Mouse (Mus musculus) cerebellum, postnatal 14 days (tissue): ENCODE measurements around the gene Card11.

Experiments
- DNase-seq, 2 experiments: peaks; one replicate each; pipeline ENCODE4 v3.0.0; 2021; ENCODE audit warnings: mixed read lengths in 2 of 2

The Card11 gene

GRCm38 (mm10) chr5:140830314-140831063, 169.9 kb downstream of the Card11 start, which contains the start of gene Gna12:
Gna12 (minus strand) TSS chr5:140830431.
- DNase-seq = peak; percentile 98

- peak; percentile 67 to 73 for DNase-seq
These were observed 170.5 kb downstream of the Card11 start for GRCm38 (mm10) chr5:140829911-140830294.

- peak in 1 of 2 experiments; percentile 29 for DNase-seq
These were observed 171.1 kb downstream of the Card11 start for GRCm38 (mm10) chr5:140829081-140829910.

GRCm38 (mm10) chr5:140828363-140828762, 172.0 kb downstream of the Card11 start:
- DNase-seq = no peak

GRCm38 (mm10) chr5:140827896-140828295, 172.5 kb downstream of the Card11 start:
- no peak for DNase-seq

GRCm38 (mm10) chr5:140827413-140827812, 173.0 kb downstream of the Card11 start:
- no peak for DNase-seq

GRCm38 (mm10) chr5:140826796-140827195, 173.6 kb downstream of the Card11 start:
- DNase-seq = no peak

- DNase-seq = no peak
These were observed 174.3 kb downstream of the Card11 start for GRCm38 (mm10) chr5:140826118-140826517.

- DNase-seq = no peak
These were observed 176.3 kb downstream of the Card11 start for GRCm38 (mm10) chr5:140824126-140824525.

- DNase-seq = no peak
These were observed 177.0 kb downstream of the Card11 start for GRCm38 (mm10) chr5:140823386-140823785.
